Mouse (Mus musculus): ENCODE data around the gene Gdf11. TPM values are rescaled to one million over a fixed set of nuclear protein-coding genes. Genes with fewer than 3 reads are reported as not detected.

Gene Gdf11
- 7.2 and 8.7 TPM in 2 replicates for polyA plus RNA-seq (2014; fragmentation: Nextera tagmentation; extraction: Ambion mirVana)

GRCm38 (mm10) chr10:128891296-128892094 is at the start of gene Gdf11:
Gene Gdf11, minus strand, starts transcription at chr10:128891718.
- Histone ChIP-seq H3K9ac (ENCODE audit: low read depth, low read length) (peak within 1 kb of the TSS; percentile 85), H3K4me2 (replicated peaks; ENCODE audit: low read depth, low read length) (peak within 1 kb of the TSS; percentile 84), H3K9me3 (ENCODE audit: control insufficient read depth, low read length) (no peaks in the 10 kb centered on the region), H3K27ac (ENCODE audit: low read depth, low read length) (peak within 1 kb of the TSS; percentile 89), H3K27me3 (ENCODE audit: control insufficient read depth, insufficient read depth, low read length) (peaks cover 13% of the 10 kb centered on the region), H3K4me3 (ENCODE audit: low read length) (peak within 1 kb of the TSS; percentile 77), H3K4me1 (ENCODE audit: control insufficient read depth, insufficient read depth, low read length) (peaks cover 23% of the 10 kb centered on the region), H3K36me3 (ENCODE audit: control insufficient read depth, insufficient read depth, low read length) (peaks cover 9% of the 10 kb centered on the region; the same call in 1 of the 2 replicates)
- peak; percentile 81 for ATAC-seq (ENCODE audit: low FRiP score, low TSS enrichment)
- under 1% methylated on average over 57 of the region's 89 CpGs for WGBS

GRCm38 (mm10) chr10:128940475-128941061 is 49.0 kb upstream of the Gdf11 start:
- H3K4me2 ChIP-seq (replicated peaks; ENCODE audit: low read depth, low read length) = no peak overlapping the region
- H3K9me3 ChIP-seq (ENCODE audit: control insufficient read depth, low read length) = no peaks in the 10 kb centered on the region
- H3K4me1 ChIP-seq (ENCODE audit: control insufficient read depth, insufficient read depth, low read length) = no peaks in the 10 kb centered on the region
- H3K27me3 ChIP-seq (ENCODE audit: control insufficient read depth, insufficient read depth, low read length) = peaks cover 10% of the 10 kb centered on the region
- no peak overlapping the region for H3K9ac ChIP-seq (ENCODE audit: low read depth, low read length)
- no peak overlapping the region for H3K4me3 ChIP-seq (ENCODE audit: low read length)
- no peaks in the 10 kb centered on the region for H3K36me3 ChIP-seq (ENCODE audit: control insufficient read depth, insufficient read depth, low read length)
- WGBS = 88% methylated on average over 10 of the region's 10 CpGs
- no peak overlapping the region for H3K27ac ChIP-seq (ENCODE audit: low read depth, low read length)
- no peak for ATAC-seq (ENCODE audit: low FRiP score, low TSS enrichment)

GRCm38 (mm10) chr10:128938974-128939373 is 47.5 kb upstream of the Gdf11 start:
- Histone ChIP-seq H3K4me2 (replicated peaks; ENCODE audit: low read depth, low read length) (no peak overlapping the region), H3K9ac (ENCODE audit: low read depth, low read length) (no peak overlapping the region), H3K4me1 (ENCODE audit: control insufficient read depth, insufficient read depth, low read length) (0 out of 2 replicates have a peak, but pooled peaks cover 2% of the 10 kb centered on the region), H3K4me3 (ENCODE audit: low read length) (no peak overlapping the region), H3K9me3 (ENCODE audit: control insufficient read depth, low read length) (no peaks in the 10 kb centered on the region), H3K27ac (ENCODE audit: low read depth, low read length) (no peak overlapping the region), H3K36me3 (ENCODE audit: control insufficient read depth, insufficient read depth, low read length) (no peaks in the 10 kb centered on the region), H3K27me3 (ENCODE audit: control insufficient read depth, insufficient read depth, low read length) (peaks cover 25% of the 10 kb centered on the region)
- WGBS = 40% methylated on average over 5 of the region's 5 CpGs
- ATAC-seq (ENCODE audit: low FRiP score, low TSS enrichment) = no peak

DNA sequence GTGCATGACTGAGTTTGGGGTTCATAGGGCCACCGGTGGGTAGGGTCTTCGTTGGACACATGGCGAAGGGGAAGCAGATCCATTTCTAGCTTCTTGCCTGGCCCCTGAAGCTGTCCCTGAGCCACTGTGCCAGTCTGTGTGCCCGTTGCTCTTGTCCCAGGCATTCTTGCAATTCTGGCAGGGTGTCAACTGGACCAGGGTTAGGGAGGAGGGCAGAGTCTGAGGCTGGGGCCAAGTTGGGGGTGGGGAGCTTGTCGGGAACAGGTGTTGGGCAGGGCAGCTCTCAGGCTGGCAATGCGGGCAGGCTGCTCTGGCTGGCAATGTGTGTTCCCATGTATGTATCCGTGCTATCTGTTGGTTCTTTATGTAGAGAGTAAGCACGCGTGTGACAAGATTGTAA is 46.9 kb upstream of the Gdf11 start:
- Histone ChIP-seq H3K27me3 (ENCODE audit: control insufficient read depth, insufficient read depth, low read length) (peaks cover 29% of the 10 kb centered on the region), H3K9me3 (ENCODE audit: control insufficient read depth, low read length) (no peaks in the 10 kb centered on the region), H3K4me1 (ENCODE audit: control insufficient read depth, insufficient read depth, low read length) (0 out of 2 replicates have a peak, but pooled peaks cover 7% of the 10 kb centered on the region), H3K27ac (ENCODE audit: low read depth, low read length) (no peak overlapping the region), H3K9ac (ENCODE audit: low read depth, low read length) (no peak overlapping the region), H3K4me3 (ENCODE audit: low read length) (no peak overlapping the region), H3K36me3 (ENCODE audit: control insufficient read depth, insufficient read depth, low read length) (no peaks in the 10 kb centered on the region), H3K4me2 (replicated peaks; ENCODE audit: low read depth, low read length) (no peak overlapping the region)
- ATAC-seq (ENCODE audit: low FRiP score, low TSS enrichment) = no peak
- WGBS = 86% methylated on average over 9 of the region's 9 CpGs

DNA sequence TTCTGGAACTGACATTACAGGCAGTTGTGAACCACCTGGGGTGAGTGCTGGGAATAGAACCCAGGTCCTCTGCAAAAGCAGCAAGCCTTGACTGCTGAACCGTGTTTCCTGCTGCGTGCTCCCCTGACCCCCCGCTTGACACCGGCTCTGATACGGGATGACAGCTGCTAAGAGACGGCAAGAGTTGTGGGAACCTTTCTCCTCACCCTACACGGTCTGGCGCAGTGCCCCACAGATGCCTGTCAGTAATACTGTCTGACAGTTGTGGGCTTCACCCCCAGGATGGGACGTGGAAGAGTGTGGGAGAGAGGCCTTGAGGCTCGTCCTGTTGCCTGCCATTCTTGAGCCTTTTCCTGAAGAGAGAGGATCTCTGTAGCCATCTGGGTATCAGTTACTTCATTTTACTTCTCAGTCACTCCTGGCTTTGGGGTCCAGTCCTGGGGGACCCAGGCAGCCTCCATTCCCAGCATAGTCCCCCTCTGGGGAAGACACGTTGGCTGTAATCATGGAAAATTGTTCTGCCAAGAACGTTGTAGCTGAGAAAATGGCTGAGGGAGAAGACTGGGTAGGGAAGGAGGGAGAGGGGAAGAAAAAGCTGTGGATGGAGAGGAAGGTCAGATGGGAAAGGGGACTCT is 46.4 kb upstream of the Gdf11 start:
- Histone ChIP-seq H3K27ac (ENCODE audit: low read depth, low read length) (no peak overlapping the region), H3K36me3 (ENCODE audit: control insufficient read depth, insufficient read depth, low read length) (no peaks in the 10 kb centered on the region), H3K4me2 (replicated peaks; ENCODE audit: low read depth, low read length) (no peak overlapping the region), H3K27me3 (ENCODE audit: control insufficient read depth, insufficient read depth, low read length) (peaks cover 35% of the 10 kb centered on the region), H3K9me3 (ENCODE audit: control insufficient read depth, low read length) (no peaks in the 10 kb centered on the region), H3K4me3 (ENCODE audit: low read length) (no peak overlapping the region), H3K9ac (ENCODE audit: low read depth, low read length) (no peak overlapping the region), H3K4me1 (ENCODE audit: control insufficient read depth, insufficient read depth, low read length) (0 out of 2 replicates have a peak, but pooled peaks cover 9% of the 10 kb centered on the region)
- 64% methylated on average over 12 of the region's 12 CpGs for WGBS
- no peak for ATAC-seq (ENCODE audit: low FRiP score, low TSS enrichment)

- no peaks in the 10 kb centered on the region for H3K9me3 ChIP-seq (ENCODE audit: control insufficient read depth, low read length)
- H3K27me3 ChIP-seq (ENCODE audit: control insufficient read depth, insufficient read depth, low read length) = peaks cover 49% of the 10 kb centered on the region
- H3K9ac ChIP-seq (ENCODE audit: low read depth, low read length) = no peak overlapping the region
- H3K36me3 ChIP-seq (ENCODE audit: control insufficient read depth, insufficient read depth, low read length) = no peaks in the 10 kb centered on the region
- H3K4me2 ChIP-seq (replicated peaks; ENCODE audit: low read depth, low read length) = no peak overlapping the region
- WGBS = 80% methylated on average over 8 of the region's 8 CpGs
- H3K4me1 ChIP-seq (ENCODE audit: control insufficient read depth, insufficient read depth, low read length) = 0 out of 2 replicates have a peak, but pooled peaks cover 9% of the 10 kb centered on the region
- no peak overlapping the region for H3K4me3 ChIP-seq (ENCODE audit: low read length)
- H3K27ac ChIP-seq (ENCODE audit: low read depth, low read length) = no peak overlapping the region
- ATAC-seq (ENCODE audit: low FRiP score, low TSS enrichment) = no peak
These were observed 44.4 kb upstream of the Gdf11 start for GRCm38 (mm10) chr10:128935826-128936440.

DNA sequence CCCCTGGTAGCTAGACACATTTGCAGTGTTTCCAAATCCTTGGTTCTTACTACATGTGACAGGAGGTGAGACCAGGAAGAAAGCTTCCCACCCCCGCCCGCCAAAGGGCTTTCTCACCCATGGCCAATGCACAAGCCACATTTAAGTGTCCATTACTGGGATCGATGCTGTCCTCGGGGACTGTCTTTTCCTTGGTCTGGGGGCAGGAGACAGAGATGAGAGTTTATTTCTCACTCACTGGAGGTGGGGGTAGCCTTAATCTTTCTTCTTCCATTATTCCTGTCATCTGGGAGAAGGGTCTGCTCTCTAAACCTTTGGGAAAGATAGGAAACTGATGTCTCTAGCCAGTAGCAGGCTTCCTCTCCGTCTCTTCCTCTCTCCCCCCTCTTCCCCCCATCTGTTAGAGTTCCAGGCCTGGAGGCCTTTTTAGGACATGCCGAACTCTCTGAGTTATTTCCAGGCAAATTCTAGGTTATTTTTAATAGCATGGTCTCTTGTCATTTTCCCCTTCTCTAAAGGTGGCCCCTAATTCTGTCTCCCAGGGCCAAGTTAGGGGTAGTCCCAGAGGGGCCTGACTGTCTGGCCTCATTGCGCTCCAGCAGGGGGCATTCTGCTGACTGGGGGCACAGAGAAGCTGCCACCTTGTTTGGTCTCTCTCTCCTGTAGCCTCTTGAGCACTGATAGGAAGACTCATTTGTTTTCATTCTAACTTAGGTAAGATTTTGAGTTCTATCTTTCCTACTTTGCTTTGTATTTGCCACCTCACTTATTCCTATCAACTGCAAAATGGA is 43.7 kb upstream of the Gdf11 start:
- H3K4me2 ChIP-seq (replicated peaks; ENCODE audit: low read depth, low read length) = no peak overlapping the region
- H3K27me3 ChIP-seq (ENCODE audit: control insufficient read depth, insufficient read depth, low read length) = peaks cover 49% of the 10 kb centered on the region
- 64% methylated on average over 7 of the region's 7 CpGs for WGBS
- H3K4me3 ChIP-seq (ENCODE audit: low read length) = no peak overlapping the region
- H3K36me3 ChIP-seq (ENCODE audit: control insufficient read depth, insufficient read depth, low read length) = no peaks in the 10 kb centered on the region
- H3K4me1 ChIP-seq (ENCODE audit: control insufficient read depth, insufficient read depth, low read length) = 0 out of 2 replicates have a peak, but pooled peaks cover 9% of the 10 kb centered on the region
- ATAC-seq (ENCODE audit: low FRiP score, low TSS enrichment) = no peak
- H3K27ac ChIP-seq (ENCODE audit: low read depth, low read length) = no peak overlapping the region
- H3K9ac ChIP-seq (ENCODE audit: low read depth, low read length) = no peak overlapping the region
- H3K9me3 ChIP-seq (ENCODE audit: control insufficient read depth, low read length) = no peaks in the 10 kb centered on the region
